ENCODE assay signal across 8 mouse cellular contexts in genomic region chr1:84709810-84710785, GRCm38 (mm10). TPM values are rescaled to one million over a fixed set of nuclear protein-coding genes. Genes with fewer than 3 reads are reported as not detected.
A peak's percentile ranks its signal among the peaks of the same experiment; 100 is the strongest.
DNase-seq lines count a peak whose midpoint lies in the region; ATAC-seq and TF ChIP-seq lines count a peak whose summit lies in the region.

No protein-coding gene starts in this region.

- DNase-seq in stomach, postnatal 0 days (ENCODE audit: low spot score) = no peak
- no peak for DNase-seq in limb, embryonic 11.5 days (ENCODE audit: low spot score)
- peak; percentile 78 to 87 for DNase-seq in right cerebral cortex, postnatal 36 days (ENCODE audit: low spot score in 2 of 2)
- DNase-seq in gastrocnemius, adult 18-20 months (ENCODE audit: low spot score) = no peak
- DNase-seq in gastrocnemius, adult 8-10 months (ENCODE audit: low spot score in 2 of 2) = no peak

- TF ChIP-seq CTCF in stomach, postnatal 0 days (IDR thresholded peaks at IDR 0.05; ENCODE audit: low read depth) = no peak
- no peak for TF ChIP-seq CTCF in cortical plate, adult 2 months (IDR thresholded peaks at IDR 0.05; ENCODE audit: extremely low read depth, insufficient read depth, low read length)

- 13% methylated on average over 31 of the region's 31 CpGs for WGBS in stomach, embryonic 14.5 days
- 11% methylated on average over 31 of the region's 31 CpGs for WGBS in stomach, postnatal 0 days
- 10% methylated on average over 31 of the region's 31 CpGs for WGBS in hindbrain, embryonic 15.5 days
- WGBS in limb, embryonic 11.5 days = 18% methylated on average over 31 of the region's 31 CpGs

- no peak overlapping the region for H3K4me3 ChIP-seq in stomach, embryonic 14.5 days (ENCODE audit: low read depth, low read length)
- no peak overlapping the region for H3K4me3 ChIP-seq in stomach, postnatal 0 days (ENCODE audit: low read depth, low read length)
- peak overlapping the region; percentile 39 for H3K4me3 ChIP-seq in cortical plate, adult 2 months (ENCODE audit: insufficient read depth, low read length)
- peak overlapping the region; percentile 35 for H3K4me3 ChIP-seq in hindbrain, embryonic 15.5 days
- 0 out of 2 replicates have a peak overlapping the region, but pooled peaks have one; percentile 3 for H3K4me3 ChIP-seq in limb, embryonic 11.5 days (ENCODE audit: low read depth, low read length)

- H3K27me3 ChIP-seq in stomach, embryonic 14.5 days (ENCODE audit: control insufficient read depth, insufficient read depth, low read length) = no peaks in the 10 kb centered on the region
- H3K27me3 ChIP-seq in stomach, postnatal 0 days (ENCODE audit: control insufficient read depth, insufficient read depth, low read length) = no peaks in the 10 kb centered on the region
- no peaks in the 10 kb centered on the region for H3K27me3 ChIP-seq in hindbrain, embryonic 15.5 days
- H3K27me3 ChIP-seq in limb, embryonic 11.5 days (ENCODE audit: control insufficient read depth, insufficient read depth, low read length) = no peaks in the 10 kb centered on the region

- H3K36me3 ChIP-seq in stomach, embryonic 14.5 days (ENCODE audit: control insufficient read depth, insufficient read depth, low read length) = no peaks in the 10 kb centered on the region
- H3K36me3 ChIP-seq in stomach, postnatal 0 days (ENCODE audit: control insufficient read depth, insufficient read depth, low read length) = no peaks in the 10 kb centered on the region
- no peaks in the 10 kb centered on the region for H3K36me3 ChIP-seq in hindbrain, embryonic 15.5 days
- no peaks in the 10 kb centered on the region for H3K36me3 ChIP-seq in limb, embryonic 11.5 days (ENCODE audit: control insufficient read depth, insufficient read depth, low read length)

- no peak overlapping the region for H3K27ac ChIP-seq in stomach, embryonic 14.5 days (ENCODE audit: low read length)
- H3K27ac ChIP-seq in stomach, postnatal 0 days (replicated peaks) = no peak overlapping the region
- peak overlapping the region; percentile 10; the same call in 1 of the 2 replicates for H3K27ac ChIP-seq in cortical plate, adult 2 months (ENCODE audit: insufficient read depth, low read length)
- H3K27ac ChIP-seq in hindbrain, embryonic 15.5 days (replicated peaks) = peak overlapping the region; percentile 82
- no peak overlapping the region for H3K27ac ChIP-seq in limb, embryonic 11.5 days (replicated peaks; ENCODE audit: low read depth, low read length)

- TF ChIP-seq POLR2A in cortical plate, adult 2 months (IDR thresholded peaks at IDR 0.05; ENCODE audit: extremely low read depth, insufficient read depth, low read length) = peak; percentile 70; the same call in 1 of the 2 replicates

- H3K4me1 ChIP-seq in stomach, embryonic 14.5 days (ENCODE audit: control insufficient read depth, insufficient read depth, low read length) = no peaks in the 10 kb centered on the region
- no peaks in the 10 kb centered on the region for H3K4me1 ChIP-seq in stomach, postnatal 0 days (replicated peaks; ENCODE audit: control insufficient read depth, insufficient read depth)
- H3K4me1 ChIP-seq in cortical plate, adult 2 months (ENCODE audit: control insufficient read depth, insufficient read depth, low read length) = no peaks in the 10 kb centered on the region
- peaks cover 12% of the 10 kb centered on the region for H3K4me1 ChIP-seq in hindbrain, embryonic 15.5 days (replicated peaks)
- no peaks in the 10 kb centered on the region for H3K4me1 ChIP-seq in limb, embryonic 11.5 days (ENCODE audit: control insufficient read depth, insufficient read depth, low read length)

- no peaks in the 10 kb centered on the region for H3K9me3 ChIP-seq in stomach, embryonic 14.5 days (ENCODE audit: control insufficient read depth, low read depth, low read length)
- H3K9me3 ChIP-seq in stomach, postnatal 0 days (ENCODE audit: control insufficient read depth, low read length) = no peaks in the 10 kb centered on the region
- no peaks in the 10 kb centered on the region for H3K9me3 ChIP-seq in hindbrain, embryonic 15.5 days
- no peaks in the 10 kb centered on the region for H3K9me3 ChIP-seq in limb, embryonic 11.5 days (ENCODE audit: control insufficient read depth, low read length)

- peak overlapping the region; percentile 19 for H3K4me2 ChIP-seq in stomach, embryonic 14.5 days (replicated peaks; ENCODE audit: low read depth, low read length)
- no peak overlapping the region for H3K4me2 ChIP-seq in stomach, postnatal 0 days (replicated peaks; ENCODE audit: low read depth)
- peak overlapping the region; percentile 58 for H3K4me2 ChIP-seq in hindbrain, embryonic 15.5 days
- peak overlapping the region; percentile 38 for H3K4me2 ChIP-seq in limb, embryonic 11.5 days (ENCODE audit: low read depth, severe bottlenecking)

- no peak for TF ChIP-seq EP300 in stomach, postnatal 0 days (optimal IDR thresholded peaks at IDR 0.05)

- no peak for ATAC-seq in stomach, embryonic 14.5 days (ENCODE audit: insufficient number of reproducible peaks, insufficient read depth, low FRiP score, low read depth)
- no peak for ATAC-seq in stomach, postnatal 0 days (ENCODE audit: low FRiP score, low TSS enrichment)
- peak; percentile 90 for ATAC-seq in hindbrain, embryonic 15.5 days (ENCODE audit: low FRiP score, low read depth)
- ATAC-seq in limb, embryonic 11.5 days (ENCODE audit: insufficient number of reproducible peaks, low FRiP score, low TSS enrichment, low read depth) = no peak

- no peak overlapping the region for H3K9ac ChIP-seq in stomach, embryonic 14.5 days (replicated peaks; ENCODE audit: low read depth, low read length)
- no peak overlapping the region for H3K9ac ChIP-seq in stomach, postnatal 0 days (ENCODE audit: low read length)
- peak overlapping the region; percentile 27; the same call in 1 of the 2 replicates for H3K9ac ChIP-seq in hindbrain, embryonic 15.5 days
- no peak overlapping the region for H3K9ac ChIP-seq in limb, embryonic 11.5 days (ENCODE audit: low read length)

RNA-seq across cellular contexts. Expression of gene Dner, which starts 14.1 kb away (rescaled TPM):
- 3.3 and 3.6 TPM in 2 replicates for polyA plus RNA-seq in stomach, embryonic 14.5 days (2014; fragmentation: Nextera tagmentation; extraction: Ambion mirVana)
- 2.7 and 2.9 TPM in 2 replicates for polyA plus RNA-seq in stomach, postnatal 0 days (2015; fragmentation: Nextera tagmentation; extraction: Ambion mirVana)
- 65.9 and 75.0 TPM in 2 replicates for polyA plus RNA-seq in cortical plate, adult 2 months (2012; rRNA removed)
- polyA plus RNA-seq in hindbrain, embryonic 15.5 days (2015; fragmentation: Nextera tagmentation; extraction: Ambion mirVana) = 296 and 343 TPM in 2 replicates
- polyA plus RNA-seq in limb, embryonic 11.5 days (2014; fragmentation: Nextera tagmentation; extraction: Ambion mirVana) = 1.1 TPM in 2 replicates
- total RNA-seq in gastrocnemius, adult 18-20 months (2021) = under 1 TPM in 1 of 2 experiments, not detected in 1; 0.07 TPM
- not detected for total RNA-seq in gastrocnemius, adult 8-10 months (2022)

Comparison
In these comparisons a context has a peak if more than half of its experiments do, and no peak if none do; other contexts are left out.
1. H3K27ac ChIP-seq: peak in cortical plate, adult 2 months (single experiment) and hindbrain, embryonic 15.5 days (single experiment); none in stomach, embryonic 14.5 days (single experiment), stomach, postnatal 0 days (single experiment) and limb, embryonic 11.5 days (single experiment).
2. H3K4me3 ChIP-seq: peak in cortical plate, adult 2 months (single experiment), hindbrain, embryonic 15.5 days (single experiment) and limb, embryonic 11.5 days (single experiment); none in stomach, embryonic 14.5 days (single experiment) and stomach, postnatal 0 days (single experiment).
3. DNase-seq: peak in right cerebral cortex, postnatal 36 days (2 of 2); none in stomach, postnatal 0 days (single experiment), limb, embryonic 11.5 days (single experiment), gastrocnemius, adult 18-20 months (single experiment) and gastrocnemius, adult 8-10 months (0 of 2).
4. RNA of gene Dner, which starts 14.1 kb away (polyA plus RNA-seq): 296 to 343 TPM in hindbrain, embryonic 15.5 days and 65.9 to 75.0 TPM in cortical plate, adult 2 months; 3.3 to 3.6 TPM in stomach, embryonic 14.5 days, 2.7 to 2.9 TPM in stomach, postnatal 0 days and 1.1 TPM in limb, embryonic 11.5 days; every median in the first group is over 10 times any median in the second.